Mouse (Mus musculus) 3T3-L1 (cell line): ENCODE measurements at regions not wholly inside any gene's neighbourhood (a gene's known extent, or its start where the extent isn't known, plus 50 kb on each side); places are given as distances from the start of the nearest gene placed in this dataset.

ENCODE experiments used
- DNase-seq: peaks from one replicate; pipeline ENCODE4 v3.0.0-alpha.2; 2015; ENCODE audit warnings: low read depth, low spot score

- DNase-seq = no peak
These were observed 535.2 kb downstream of the Fgf9 start for GRCm38 (mm10) chr14:58605529-58605928.

- no peak for DNase-seq
These were observed 528.5 kb downstream of the Fgf9 start for GRCm38 (mm10) chr14:58598867-58599266.

- no peak for DNase-seq
These were observed 527.5 kb downstream of the Fgf9 start for GRCm38 (mm10) chr14:58597810-58598209.

- DNase-seq = no peak
These were observed 526.6 kb downstream of the Fgf9 start for GRCm38 (mm10) chr14:58596936-58597335.

- DNase-seq = no peak
These were observed 511.5 kb downstream of the Fgf9 start for GRCm38 (mm10) chr14:58581806-58582205.

GRCm38 (mm10) chr14:58570021-58570420, 499.7 kb downstream of the Fgf9 start:
- DNase-seq = no peak

- no peak for DNase-seq
These were observed 497.1 kb downstream of the Fgf9 start for GRCm38 (mm10) chr14:58567472-58567871.

GRCm38 (mm10) chr14:58563082-58563481, 492.7 kb downstream of the Fgf9 start:
- DNase-seq = no peak

GRCm38 (mm10) chr14:58550785-58551184, 480.4 kb downstream of the Fgf9 start:
- no peak for DNase-seq

GRCm38 (mm10) chr14:58545778-58546177, 475.4 kb downstream of the Fgf9 start:
- no peak for DNase-seq

GRCm38 (mm10) chr14:58543140-58543767, 472.9 kb downstream of the Fgf9 start:
- no peak for DNase-seq

GRCm38 (mm10) chr14:58538135-58538534, 467.8 kb downstream of the Fgf9 start:
- no peak for DNase-seq

- DNase-seq = no peak
These were observed 450.7 kb downstream of the Fgf9 start for GRCm38 (mm10) chr14:58520976-58521549.

- no peak for DNase-seq
These were observed 450.0 kb downstream of the Fgf9 start for GRCm38 (mm10) chr14:58520384-58520783.

GRCm38 (mm10) chr14:58519086-58519485, 448.7 kb downstream of the Fgf9 start:
- no peak for DNase-seq

GRCm38 (mm10) chr14:58516543-58516942, 446.2 kb downstream of the Fgf9 start:
- no peak for DNase-seq

GRCm38 (mm10) chr14:58512177-58512576, 441.8 kb downstream of the Fgf9 start:
- no peak for DNase-seq

GRCm38 (mm10) chr14:58511571-58511985, 441.2 kb downstream of the Fgf9 start:
- no peak for DNase-seq

- no peak for DNase-seq
These were observed 440.4 kb downstream of the Fgf9 start for GRCm38 (mm10) chr14:58510790-58511189.

GRCm38 (mm10) chr14:58509106-58509505, 438.8 kb downstream of the Fgf9 start:
- no peak for DNase-seq

GRCm38 (mm10) chr14:58506490-58506889, 436.1 kb downstream of the Fgf9 start:
- no peak for DNase-seq

GRCm38 (mm10) chr14:58505841-58506240, 435.5 kb downstream of the Fgf9 start:
- DNase-seq = no peak

GRCm38 (mm10) chr14:58502890-58503289, 432.5 kb downstream of the Fgf9 start:
- DNase-seq = no peak

- DNase-seq = no peak
These were observed 429.7 kb downstream of the Fgf9 start for GRCm38 (mm10) chr14:58500014-58500413.
